Mouse (Mus musculus): ENCODE measurements at regions not wholly inside any gene's neighbourhood (a gene's known extent, or its start where the extent isn't known, plus 50 kb on each side); places are given as distances from the start of the nearest gene placed in this dataset.

GRCm38 (mm10) chr6:69578416-69578815 is 1213.6 kb downstream of the Rpia start:
- DNase-seq (ENCODE audit: low read depth, low spot score): peak; percentile 52
- no peaks in the 10 kb centered on the region for H3K27me3 ChIP-seq (ENCODE audit: control insufficient read depth, insufficient read depth, low read length, poor library complexity, severe bottlenecking)
- no peaks in the 10 kb centered on the region for H3K36me3 ChIP-seq (ENCODE audit: control insufficient read depth, insufficient read depth, low read length, poor library complexity, severe bottlenecking)

Data from splenic B cell, adult 2 months (primary cell).